Mouse (Mus musculus) heart, embryonic 15.5 days (tissue): Measurements from ENCODE around the gene Dagla. TPM values are rescaled to one million over a fixed set of nuclear protein-coding genes. Genes with fewer than 3 reads are reported as not detected.
A peak's percentile ranks its signal among the peaks of the same experiment; 100 is the strongest.

Experiments
- ATAC-seq: fragments of 200-750 bp; cut with Nextera tagmentation; replicated peaks from 2 replicates; pipeline ENCODE4 v1.8.0; 2017; ENCODE audit warnings: low read depth, moderate TSS enrichment; ENCODE audit not compliant: insufficient number of reproducible peaks, insufficient read depth, low FRiP score
- H3K27ac ChIP-seq: fragments of 300-500 bp; sonication (generic); 2 replicates; pipeline ENCODE4 v1.5.1; 2015; ENCODE audit warnings: mild to moderate bottlenecking, inconsistent platforms
- H3K27me3 ChIP-seq: fragments of 300-500 bp; sonication (generic); 2 replicates; pipeline ENCODE4 v1.6.1; 2015; ENCODE audit warnings: inconsistent platforms
- H3K36me3 ChIP-seq: fragments of 300-500 bp; sonication (generic); 2 replicates; pipeline ENCODE4 v1.6.1; 2015; ENCODE audit warnings: mild to moderate bottlenecking, inconsistent platforms
- H3K4me1 ChIP-seq: fragments of 300-500 bp; sonication (generic); replicated peaks from 2 replicates; pipeline ENCODE4 v1.6.1; 2015; ENCODE audit warnings: inconsistent platforms
- H3K4me2 ChIP-seq: fragments of 300-500 bp; sonication (generic); 2 replicates; pipeline ENCODE4 v1.6.1; 2015; ENCODE audit warnings: inconsistent platforms, mild to moderate bottlenecking, moderate library complexity
- H3K4me3 ChIP-seq: fragments of 300-500 bp; sonication (generic); 2 replicates; pipeline ENCODE4 v1.5.1; 2015; ENCODE audit warnings: mild to moderate bottlenecking, inconsistent platforms
- H3K9ac ChIP-seq: fragments of 300-500 bp; sonication (generic); 2 replicates; pipeline ENCODE4 v1.6.1; 2015; ENCODE audit warnings: mild to moderate bottlenecking, inconsistent platforms
- H3K9me3 ChIP-seq: fragments of 300-500 bp; sonication (generic); replicated peaks from 2 replicates; pipeline ENCODE4 v1.6.1; 2016; ENCODE audit warnings: inconsistent platforms
- WGBS: fragments of 180-500 bp; shearing (Covaris S2); methylation state at CpG from one replicate; pipeline ENCODE4 v1.1.7; 2015; ENCODE audit warnings: mixed read lengths; 5-methylcytosine and 5-hydroxymethylcytosine counted together
- polyA plus RNA-seq: library from polyadenylated mRNA; unstranded; fragments of >200 nt; fragmentation: Nextera tagmentation; extraction: Ambion mirVana; gene quantifications from 2 replicates; pipeline ENCODE4 v1.2.1, GENCODE M21; 2015

The Dagla gene
- polyA plus RNA-seq, 1 experiment from 2014 or later = 0.88 TPM

GRCm38 (mm10) chr19:10216101-10216500 lies 88.6 kb downstream of the Dagla start:
- H3K9me3 ChIP-seq = no peaks in the 10 kb centered on the region
- no peak for ATAC-seq
- no peak overlapping the region for H3K4me2 ChIP-seq
- 73% methylated on average over 8 of the region's 8 CpGs for WGBS
- H3K27me3 ChIP-seq = no peaks in the 10 kb centered on the region
- H3K27ac ChIP-seq = no peak overlapping the region
- H3K9ac ChIP-seq = no peak overlapping the region
- H3K36me3 ChIP-seq = peaks cover 9% of the 10 kb centered on the region; the same call in 1 of the 2 replicates
- H3K4me1 ChIP-seq = no peaks in the 10 kb centered on the region; the same call in 1 of the 2 replicates
- H3K4me3 ChIP-seq = no peak overlapping the region

- Histone ChIP-seq H3K27me3 (no peaks in the 10 kb centered on the region), H3K27ac (no peak overlapping the region), H3K9ac (no peak overlapping the region), H3K4me3 (no peak overlapping the region), H3K36me3 (peaks cover 14% of the 10 kb centered on the region), H3K4me1 (no peaks in the 10 kb centered on the region), H3K9me3 (no peaks in the 10 kb centered on the region), H3K4me2 (no peak overlapping the region)
- WGBS = 82% methylated on average over 10 of the region's 10 CpGs
- no peak for ATAC-seq
These were observed 90.7 kb downstream of the Dagla start for GRCm38 (mm10) chr19:10213796-10214471.

- 79% methylated on average over 4 of the region's 4 CpGs for WGBS
- ATAC-seq = no peak
- H3K36me3 ChIP-seq = peaks cover 30% of the 10 kb centered on the region
These were observed 93.8 kb downstream of the Dagla start for GRCm38 (mm10) chr19:10210885-10211284.

GRCm38 (mm10) chr19:10208851-10209250 lies 95.8 kb downstream of the Dagla start:
- peaks cover 30% of the 10 kb centered on the region for H3K36me3 ChIP-seq
- 77% methylated on average over 3 of the region's 3 CpGs for WGBS
- H3K4me1 ChIP-seq = peaks cover 7% of the 10 kb centered on the region
- H3K9ac ChIP-seq = no peak overlapping the region
- H3K9me3 ChIP-seq = no peaks in the 10 kb centered on the region
- no peak overlapping the region for H3K4me2 ChIP-seq
- no peaks in the 10 kb centered on the region for H3K27me3 ChIP-seq
- no peak overlapping the region for H3K4me3 ChIP-seq
- ATAC-seq = no peak
- no peak overlapping the region for H3K27ac ChIP-seq

More at GRCm38 (mm10) chr19:10210885-10211284, 93.8 kb downstream of the Dagla start:
- no peak overlapping the region for H3K4me2 ChIP-seq
- H3K4me1 ChIP-seq = no peaks in the 10 kb centered on the region
- no peak overlapping the region for H3K9ac ChIP-seq
- no peak overlapping the region for H3K4me3 ChIP-seq
- H3K9me3 ChIP-seq = no peaks in the 10 kb centered on the region
- no peak overlapping the region for H3K27ac ChIP-seq
- no peaks in the 10 kb centered on the region for H3K27me3 ChIP-seq

GRCm38 (mm10) chr19:10205051-10205450 lies 99.6 kb downstream of the Dagla start:
- no peak for ATAC-seq
- WGBS = 63% methylated on average over 6 of the region's 6 CpGs
- H3K4me2 ChIP-seq = peak overlapping the region; percentile 77
- H3K27me3 ChIP-seq = no peaks in the 10 kb centered on the region
- peak overlapping the region; percentile 82 for H3K4me3 ChIP-seq
- H3K4me1 ChIP-seq = peaks cover 15% of the 10 kb centered on the region
- no peaks in the 10 kb centered on the region for H3K9me3 ChIP-seq
- H3K36me3 ChIP-seq = peaks cover 35% of the 10 kb centered on the region
- no peak overlapping the region for H3K9ac ChIP-seq
- peak overlapping the region; percentile 84; the same call in 1 of the 2 replicates for H3K27ac ChIP-seq

- Histone ChIP-seq H3K4me1 (peaks cover 15% of the 10 kb centered on the region), H3K4me3 (peak overlapping the region; percentile 82), H3K9ac (peak overlapping the region; percentile 80), H3K9me3 (no peaks in the 10 kb centered on the region), H3K36me3 (peaks cover 37% of the 10 kb centered on the region), H3K27me3 (no peaks in the 10 kb centered on the region), H3K4me2 (peak overlapping the region; percentile 77), H3K27ac (peak overlapping the region; percentile 84)
- no peak for ATAC-seq
- 2% methylated on average over 5 of the region's 5 CpGs for WGBS
These were observed 100.1 kb downstream of the Dagla start for GRCm38 (mm10) chr19:10204616-10205001.

GRCm38 (mm10) chr19:10203848-10204615 lies 100.6 kb downstream of the Dagla start, which contains the start of the genes Tmem258 and Fen1:
Gene Tmem258, plus strand, starts transcription at chr19:10204014.
Gene Fen1, minus strand, starts transcription at chr19:10204169.
- Histone ChIP-seq H3K36me3 (peaks cover 39% of the 10 kb centered on the region; the same call in 1 of the 2 replicates), H3K27me3 (no peaks in the 10 kb centered on the region), H3K4me1 (peaks cover 15% of the 10 kb centered on the region), H3K9ac (peak within 1 kb of the TSS; percentile 80), H3K4me3 (peak within 1 kb of the TSS; percentile 82), H3K27ac (peak within 1 kb of the TSS; percentile 84), H3K4me2 (peak within 1 kb of the TSS; percentile 77), H3K9me3 (no peaks in the 10 kb centered on the region)
- ATAC-seq = peak; percentile 86
- under 1% methylated on average over 40 of the region's 40 CpGs for WGBS

- peak overlapping the region; percentile 77 for H3K4me2 ChIP-seq
- H3K9me3 ChIP-seq = no peaks in the 10 kb centered on the region
- peak overlapping the region; percentile 82 for H3K4me3 ChIP-seq
- ATAC-seq = no peak
- H3K9ac ChIP-seq = peak overlapping the region; percentile 80
- H3K4me1 ChIP-seq = peaks cover 18% of the 10 kb centered on the region
- H3K36me3 ChIP-seq = peaks cover 41% of the 10 kb centered on the region; the same call in 1 of the 2 replicates
- H3K27ac ChIP-seq = peak overlapping the region; percentile 84
- H3K27me3 ChIP-seq = no peaks in the 10 kb centered on the region
- 2% methylated on average over 23 of the region's 23 CpGs for WGBS
These were observed 101.4 kb downstream of the Dagla start for GRCm38 (mm10) chr19:10203146-10203847.

GRCm38 (mm10) chr19:10198723-10199122 lies 106.0 kb downstream of the Dagla start:
- Histone ChIP-seq H3K27me3 (no peaks in the 10 kb centered on the region), H3K27ac (no peak overlapping the region), H3K4me3 (no peak overlapping the region), H3K36me3 (peaks cover 50% of the 10 kb centered on the region), H3K4me2 (no peak overlapping the region), H3K9me3 (no peaks in the 10 kb centered on the region), H3K4me1 (peaks cover 11% of the 10 kb centered on the region), H3K9ac (no peak overlapping the region)
- 30% methylated on average over 3 of the region's 3 CpGs for WGBS
- ATAC-seq = no peak

- Histone ChIP-seq H3K9me3 (no peaks in the 10 kb centered on the region), H3K27me3 (no peaks in the 10 kb centered on the region), H3K36me3 (peaks cover 54% of the 10 kb centered on the region), H3K4me2 (no peak overlapping the region), H3K4me3 (no peak overlapping the region), H3K9ac (no peak overlapping the region), H3K4me1 (peaks cover 10% of the 10 kb centered on the region), H3K27ac (no peak overlapping the region)
- ATAC-seq = no peak
- 66% methylated on average over 2 of the region's 2 CpGs for WGBS
These were observed 106.4 kb downstream of the Dagla start for GRCm38 (mm10) chr19:10198286-10198685.

GRCm38 (mm10) chr19:10197130-10197529 lies 107.5 kb downstream of the Dagla start:
- peaks cover 2% of the 10 kb centered on the region; the same call in 1 of the 2 replicates for H3K4me1 ChIP-seq
- ATAC-seq = no peak
- H3K4me2 ChIP-seq = no peak overlapping the region
- H3K27me3 ChIP-seq = no peaks in the 10 kb centered on the region
- no peak overlapping the region for H3K9ac ChIP-seq
- no peaks in the 10 kb centered on the region for H3K9me3 ChIP-seq
- 90% methylated on average over 4 of the region's 4 CpGs for WGBS
- no peak overlapping the region for H3K27ac ChIP-seq
- peaks cover 65% of the 10 kb centered on the region for H3K36me3 ChIP-seq
- no peak overlapping the region for H3K4me3 ChIP-seq
